Mouse (Mus musculus) E14TG2a.4 (cell line): Measurements from ENCODE around the gene Cracr2a.

Source experiments
- H3K27me3 ChIP-seq: 2 replicates; pipeline ENCODE4 v1.6.1; 2014; ENCODE audit warnings: low read length, control low read depth; ENCODE audit not compliant: insufficient read depth
- H3K36me3 ChIP-seq: 2 replicates; pipeline ENCODE4 v1.6.1; 2014; ENCODE audit warnings: low read length, control low read depth; ENCODE audit not compliant: insufficient read depth
- H3K4me1 ChIP-seq: replicated peaks from 2 replicates; pipeline ENCODE4 v1.6.1; 2014; ENCODE audit warnings: low read depth, low read length, control low read depth
- H3K4me3 ChIP-seq: replicated peaks from 2 replicates; pipeline ENCODE4 v1.5.1; 2014; ENCODE audit warnings: mild to moderate bottlenecking, low read length
- H3K9me3 ChIP-seq: 2 replicates; pipeline ENCODE4 v1.6.1; 2014; ENCODE audit warnings: low read length, control low read depth
- CTCF ChIP-seq: conservative IDR thresholded peaks from 2 replicates; pipeline ENCODE4 v1.5.1; 2014; ENCODE audit warnings: low read length
- NANOG ChIP-seq: IDR thresholded peaks from 2 replicates; pipeline ENCODE4 v1.6.1; 2014; ENCODE audit warnings: borderline replicate concordance, low read length, mixed read lengths
- POU5F1 ChIP-seq: IDR thresholded peaks from 2 replicates; pipeline ENCODE4 v1.6.1; 2014; ENCODE audit warnings: low read length, borderline replicate concordance

The Cracr2a gene

DNA sequence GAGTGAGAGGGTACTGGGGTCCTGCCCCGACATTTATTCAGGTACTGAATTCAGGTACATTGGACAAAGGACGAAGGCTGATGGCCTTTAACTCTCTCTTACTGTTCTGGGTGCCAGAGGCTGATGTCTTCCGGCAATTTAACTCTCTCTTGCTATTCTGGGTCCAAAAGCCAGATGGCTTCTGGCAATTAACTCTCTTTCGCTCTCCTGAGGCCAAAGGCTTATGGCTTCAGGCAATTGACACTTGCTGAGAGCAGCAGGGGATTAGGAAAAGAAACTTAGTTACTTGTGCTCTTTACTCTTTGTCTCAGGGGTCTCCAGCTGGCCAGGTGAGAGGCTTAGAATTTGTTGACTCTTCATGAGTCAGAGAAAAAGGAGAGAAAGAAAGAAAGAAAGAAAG lies 94.8 kb downstream of the Cracr2a start:
- Histone ChIP-seq H3K4me1 (no peaks in the 10 kb centered on the region), H3K4me3 (no peak overlapping the region), H3K9me3 (no peaks in the 10 kb centered on the region; the same call in 1 of the 2 replicates), H3K36me3 (no peaks in the 10 kb centered on the region), H3K27me3 (peaks cover 39% of the 10 kb centered on the region)
- TF ChIP-seq POU5F1 (no peak), CTCF (no peak), NANOG (no peak)

DNA sequence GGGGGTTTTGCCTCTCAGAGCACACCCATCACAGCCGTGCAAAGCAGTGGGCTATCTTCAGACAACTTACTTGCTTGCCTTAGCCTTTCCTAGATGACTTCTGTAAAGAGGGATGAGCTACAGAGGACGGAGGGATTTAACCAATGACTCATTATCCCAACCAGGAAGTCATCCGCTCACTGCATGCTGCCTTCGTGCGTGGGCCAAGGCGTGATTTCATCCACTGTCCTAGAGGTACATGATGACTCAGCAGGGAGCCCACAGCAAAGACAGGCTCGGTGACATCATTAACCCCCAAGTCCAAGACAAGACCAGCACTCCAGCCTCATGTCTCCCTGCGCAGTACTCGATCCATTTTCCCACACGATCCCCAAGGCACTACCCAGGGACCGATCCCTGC lies 96.0 kb downstream of the Cracr2a start:
- H3K9me3 ChIP-seq: no peaks in the 10 kb centered on the region; the same call in 1 of the 2 replicates
- H3K36me3 ChIP-seq: no peaks in the 10 kb centered on the region
- no peaks in the 10 kb centered on the region for H3K4me1 ChIP-seq
- peaks cover 39% of the 10 kb centered on the region for H3K27me3 ChIP-seq
- no peak for TF ChIP-seq POU5F1
- no peak for TF ChIP-seq CTCF
- no peak overlapping the region for H3K4me3 ChIP-seq

DNA sequence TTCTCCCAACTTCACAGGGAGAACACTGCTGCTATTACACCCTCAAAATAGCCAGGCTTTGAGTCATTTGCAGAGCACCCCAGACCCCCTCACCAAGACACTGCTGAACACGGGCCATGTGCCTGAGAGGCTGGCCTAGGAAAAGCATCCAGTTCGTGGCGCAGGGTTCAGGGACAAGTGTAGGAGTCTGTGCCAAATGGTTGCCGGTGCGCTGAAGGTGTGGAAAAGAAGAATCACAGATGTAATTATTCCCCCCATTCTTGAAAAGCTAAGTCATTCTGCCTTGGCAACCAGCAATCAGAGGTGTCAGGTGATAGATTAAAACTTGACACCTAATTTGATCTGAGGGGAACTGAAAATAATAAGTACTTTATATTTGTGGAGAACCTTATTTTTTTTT lies 98.3 kb downstream of the Cracr2a start:
- no peaks in the 10 kb centered on the region for H3K4me1 ChIP-seq
- TF ChIP-seq NANOG: no peak
- TF ChIP-seq POU5F1: no peak
- no peak for TF ChIP-seq CTCF
- no peak overlapping the region for H3K4me3 ChIP-seq
- H3K36me3 ChIP-seq: no peaks in the 10 kb centered on the region
- peaks cover 25% of the 10 kb centered on the region for H3K27me3 ChIP-seq
- no peaks in the 10 kb centered on the region; the same call in 1 of the 2 replicates for H3K9me3 ChIP-seq

DNA sequence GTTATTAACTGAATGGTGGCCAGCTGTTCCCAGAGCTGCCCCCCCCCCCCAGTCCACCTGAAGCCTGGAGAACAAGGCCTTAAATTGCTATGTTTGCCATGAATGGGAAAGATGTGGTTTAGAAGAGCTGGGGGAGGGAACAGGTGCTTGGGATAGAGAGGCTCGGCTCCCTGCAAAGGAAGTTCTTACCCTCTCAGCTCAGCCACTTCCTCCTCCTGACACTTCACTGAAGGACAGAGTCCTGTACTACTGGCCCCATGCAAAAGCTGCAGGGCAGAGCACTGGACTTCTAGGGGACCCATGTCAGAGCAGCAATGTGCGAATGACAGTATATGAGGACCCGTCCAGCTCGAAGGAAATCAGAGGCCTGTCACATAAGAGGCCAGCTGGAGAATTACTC lies 98.8 kb downstream of the Cracr2a start:
- no peak overlapping the region for H3K4me3 ChIP-seq
- peaks cover 4% of the 10 kb centered on the region; the same call in 1 of the 2 replicates for H3K4me1 ChIP-seq
- H3K36me3 ChIP-seq: no peaks in the 10 kb centered on the region
- TF ChIP-seq POU5F1 (no peak), CTCF (no peak), NANOG (no peak)
- H3K27me3 ChIP-seq: peaks cover 22% of the 10 kb centered on the region
- no peaks in the 10 kb centered on the region for H3K9me3 ChIP-seq

DNA sequence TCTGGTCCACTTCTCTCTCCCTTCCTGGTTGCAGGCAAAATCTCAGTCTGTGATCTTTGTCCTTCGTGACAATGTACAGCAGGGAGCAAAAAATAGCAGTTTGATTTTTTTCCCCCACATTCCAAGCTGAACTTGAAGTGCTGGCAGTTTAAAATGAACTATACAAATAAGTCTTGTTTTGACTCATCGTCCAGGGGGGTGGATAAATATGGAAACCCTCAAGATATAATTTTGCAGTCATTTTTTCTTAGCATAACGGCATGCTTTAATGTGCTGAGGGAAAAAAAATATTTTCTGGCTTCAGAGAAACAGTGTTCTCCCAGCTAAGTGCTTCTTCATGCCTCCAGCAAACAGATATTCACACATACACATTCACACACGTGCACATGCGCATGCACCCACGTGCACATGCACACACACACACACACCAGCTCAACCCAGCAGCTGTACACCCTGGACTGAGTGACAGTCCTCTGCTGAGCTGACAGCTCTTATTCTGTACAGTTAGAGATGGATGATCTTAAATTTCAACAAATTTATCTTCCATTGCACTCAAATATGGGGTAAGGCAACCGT lies 100.7 kb downstream of the Cracr2a start:
- peaks cover 20% of the 10 kb centered on the region for H3K27me3 ChIP-seq
- TF ChIP-seq CTCF: no peak
- TF ChIP-seq POU5F1: no peak
- no peak for TF ChIP-seq NANOG
- peaks cover 10% of the 10 kb centered on the region; the same call in 1 of the 2 replicates for H3K4me1 ChIP-seq
- H3K9me3 ChIP-seq: no peaks in the 10 kb centered on the region
- no peak overlapping the region for H3K4me3 ChIP-seq
- no peaks in the 10 kb centered on the region for H3K36me3 ChIP-seq

DNA sequence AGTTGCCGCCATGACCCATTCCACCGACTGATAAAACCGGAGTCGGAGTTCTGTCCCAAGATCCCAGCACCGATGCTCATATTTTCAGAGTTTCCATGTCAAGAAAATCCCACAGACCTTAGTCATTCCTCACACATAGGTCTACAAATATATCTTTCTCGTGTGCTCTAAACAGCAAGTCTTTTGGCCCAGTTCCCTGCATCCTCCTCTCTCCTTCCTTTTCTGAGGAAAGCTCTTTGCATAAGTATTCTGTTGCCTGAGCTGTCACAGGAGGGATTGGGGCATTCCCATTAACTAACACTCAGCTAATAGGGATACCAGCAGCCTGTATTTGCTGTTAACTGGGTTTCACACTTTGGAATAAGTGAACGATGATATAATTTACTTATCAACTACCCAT lies 102.1 kb downstream of the Cracr2a start:
- no peaks in the 10 kb centered on the region for H3K36me3 ChIP-seq
- peaks cover 23% of the 10 kb centered on the region for H3K27me3 ChIP-seq
- H3K4me3 ChIP-seq: no peak overlapping the region

DNA sequence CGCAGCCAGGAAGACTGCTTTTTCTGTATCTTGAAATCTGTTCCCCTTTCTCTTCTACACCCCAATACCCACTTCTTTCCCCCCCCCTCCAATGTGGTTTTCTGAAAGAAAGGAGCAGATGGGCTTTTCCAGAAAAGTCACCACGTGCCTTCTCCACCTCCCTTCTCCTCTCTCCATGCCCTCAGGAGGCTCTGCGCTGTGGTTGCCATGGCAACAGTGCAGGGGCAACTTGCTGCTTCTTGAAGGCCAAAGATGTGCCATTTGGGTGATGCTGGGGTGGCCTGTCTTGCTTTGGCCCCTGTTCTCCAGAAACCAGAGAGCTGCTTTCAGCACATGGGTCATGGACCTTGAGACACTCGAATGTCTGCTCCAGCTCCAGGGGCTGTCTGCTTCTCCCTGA lies 108.2 kb downstream of the Cracr2a start:
- TF ChIP-seq POU5F1: no peak
- TF ChIP-seq NANOG: no peak
- no peak for TF ChIP-seq CTCF

More for the DNA sequence above, 102.1 kb downstream of the Cracr2a start:
- H3K9me3 ChIP-seq: no peaks in the 10 kb centered on the region
- peaks cover 10% of the 10 kb centered on the region; the same call in 1 of the 2 replicates for H3K4me1 ChIP-seq
- no peak for TF ChIP-seq POU5F1
- TF ChIP-seq NANOG: no peak
- no peak for TF ChIP-seq CTCF

DNA sequence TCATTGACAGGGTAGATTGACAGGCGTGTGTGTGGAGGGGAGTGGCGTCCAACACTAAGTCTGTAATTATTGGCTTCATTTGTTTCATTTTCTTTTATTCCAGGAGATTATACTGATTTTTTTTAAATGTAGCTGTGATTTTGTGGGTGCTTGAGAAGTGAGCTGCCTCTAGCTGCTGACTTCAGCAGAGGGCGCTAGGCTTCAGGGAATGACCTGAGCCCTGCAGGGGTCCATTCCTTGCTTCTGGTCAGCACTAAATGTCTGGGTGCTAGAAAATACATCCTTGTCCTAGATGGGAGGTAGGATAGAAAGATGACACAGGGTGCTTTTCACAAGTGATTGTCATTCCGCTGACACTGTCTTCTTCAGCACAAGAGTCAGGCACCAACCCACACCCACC lies 108.9 kb downstream of the Cracr2a start:
- Histone ChIP-seq H3K9me3 (no peaks in the 10 kb centered on the region), H3K4me1 (peaks cover 11% of the 10 kb centered on the region; the same call in 1 of the 2 replicates), H3K4me3 (no peak overlapping the region), H3K36me3 (no peaks in the 10 kb centered on the region), H3K27me3 (peaks cover 18% of the 10 kb centered on the region)
- TF ChIP-seq POU5F1 (no peak), CTCF (peak; percentile 17), NANOG (no peak)

More for the DNA sequence above, 108.2 kb downstream of the Cracr2a start:
- Histone ChIP-seq H3K36me3 (no peaks in the 10 kb centered on the region), H3K27me3 (peaks cover 18% of the 10 kb centered on the region), H3K4me3 (no peak overlapping the region), H3K9me3 (no peaks in the 10 kb centered on the region), H3K4me1 (peaks cover 16% of the 10 kb centered on the region; the same call in 1 of the 2 replicates)

DNA sequence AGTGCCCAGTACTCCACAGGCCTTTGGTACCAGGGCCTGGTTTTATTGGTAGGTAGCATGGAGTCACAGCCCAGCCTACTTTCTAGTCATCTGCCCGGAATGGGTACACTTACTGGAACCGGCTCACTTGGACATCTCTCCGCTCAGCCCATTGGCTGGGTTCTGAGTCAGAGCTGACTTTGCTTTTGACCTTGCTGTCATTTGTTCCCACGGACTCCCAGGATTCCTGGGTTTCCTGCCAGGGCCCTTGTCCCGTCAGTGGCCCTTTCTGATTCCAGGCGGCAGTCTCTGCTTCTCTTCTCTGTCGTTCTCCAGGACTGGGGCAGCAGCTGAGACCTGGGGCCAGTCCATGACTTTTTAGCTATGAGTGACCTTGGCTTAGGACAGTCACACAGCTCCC lies 110.9 kb downstream of the Cracr2a start:
- Histone ChIP-seq H3K36me3 (no peaks in the 10 kb centered on the region), H3K4me3 (no peak overlapping the region), H3K9me3 (no peaks in the 10 kb centered on the region), H3K4me1 (peaks cover 16% of the 10 kb centered on the region), H3K27me3 (peaks cover 20% of the 10 kb centered on the region)
- TF ChIP-seq POU5F1: no peak
- no peak for TF ChIP-seq NANOG
- no peak for TF ChIP-seq CTCF
